Mouse (Mus musculus) heart, embryonic 12.5 days (tissue): ENCODE data around the gene Pex10. TPM values are rescaled to one million over a fixed set of nuclear protein-coding genes. Genes with fewer than 3 reads are reported as not detected.
A peak's percentile ranks its signal among the peaks of the same experiment; 100 is the strongest.

ENCODE experiments used
- ATAC-seq: fragments of 200-750 bp; cut with Nextera tagmentation; 2 replicates; pipeline ENCODE4 v1.8.0; 2017; ENCODE audit warnings: moderate TSS enrichment, moderate library complexity; ENCODE audit not compliant: insufficient number of reproducible peaks, low FRiP score
- H3K27ac ChIP-seq: fragments of 300-500 bp; sonication (generic); 2 replicates; pipeline ENCODE4 v1.5.1; 2016; ENCODE audit warnings: mild to moderate bottlenecking, moderate library complexity; ENCODE audit not compliant: poor library complexity, severe bottlenecking
- H3K27me3 ChIP-seq: fragments of 300-500 bp; sonication (generic); replicated peaks from 2 replicates; pipeline ENCODE4 v1.6.1; 2016; ENCODE audit warnings: mild to moderate bottlenecking, moderate library complexity
- H3K36me3 ChIP-seq: fragments of 300-500 bp; sonication (generic); 2 replicates; pipeline ENCODE4 v1.6.1; 2016; ENCODE audit warnings: mild to moderate bottlenecking, moderate library complexity
- H3K4me1 ChIP-seq: fragments of 300-500 bp; sonication (generic); replicated peaks from 2 replicates; pipeline ENCODE4 v1.6.1; 2016; ENCODE audit warnings: mild to moderate bottlenecking
- H3K4me2 ChIP-seq: fragments of 300-500 bp; sonication (generic); 2 replicates; pipeline ENCODE4 v1.6.1; 2016; ENCODE audit warnings: mild to moderate bottlenecking, moderate library complexity
- H3K4me3 ChIP-seq: fragments of 300-500 bp; sonication (generic); 2 replicates; pipeline ENCODE4 v1.5.1; 2016; ENCODE audit warnings: mild to moderate bottlenecking
- H3K9ac ChIP-seq: fragments of 300-500 bp; sonication (generic); 2 replicates; pipeline ENCODE4 v1.6.1; 2016; ENCODE audit warnings: mild to moderate bottlenecking, moderate library complexity
- H3K9me3 ChIP-seq: fragments of 300-500 bp; sonication (generic); replicated peaks from 2 replicates; pipeline ENCODE4 v1.6.1; 2016; ENCODE audit warnings: mild to moderate bottlenecking, moderate library complexity
- WGBS: fragments of 180-500 bp; shearing (Covaris S2); methylation state at CpG from one replicate; pipeline ENCODE4 v1.1.7; 2016; 5-methylcytosine and 5-hydroxymethylcytosine counted together
- polyA plus RNA-seq: library from polyadenylated mRNA; unstranded; fragments of >200 nt; fragmentation: Nextera tagmentation; extraction: Ambion mirVana; gene quantifications from 2 replicates; pipeline ENCODE4 v1.2.1, GENCODE M21; 2016

The Pex10 gene
- polyA plus RNA-seq, 1 experiment from 2014 or later: 15.3 TPM

- Histone ChIP-seq H3K27ac (no peak overlapping the region), H3K36me3 (no peaks in the 10 kb centered on the region), H3K4me2 (no peak overlapping the region), H3K9me3 (no peaks in the 10 kb centered on the region), H3K9ac (no peak overlapping the region), H3K4me3 (no peak overlapping the region), H3K4me1 (peaks cover 4% of the 10 kb centered on the region; the same call in 1 of the 2 replicates), H3K27me3 (peaks cover 84% of the 10 kb centered on the region)
- WGBS: 23% methylated on average over 7 of the region's 7 CpGs
- no peak for ATAC-seq
Observed at GRCm38 (mm10) chr4:155034202-155034601, 32.6 kb upstream of the Pex10 start.

- WGBS: 63% methylated on average over 13 of the region's 13 CpGs
Observed at GRCm38 (mm10) chr4:155034787-155035186, 32.0 kb upstream of the Pex10 start.

GRCm38 (mm10) chr4:155040197-155040596 is 26.6 kb upstream of the Pex10 start:
- Histone ChIP-seq H3K4me3 (no peak overlapping the region), H3K9ac (no peak overlapping the region), H3K4me2 (no peak overlapping the region), H3K27me3 (peaks cover 88% of the 10 kb centered on the region), H3K36me3 (no peaks in the 10 kb centered on the region), H3K9me3 (no peaks in the 10 kb centered on the region), H3K4me1 (peaks cover 7% of the 10 kb centered on the region), H3K27ac (no peak overlapping the region)
- WGBS: 53% methylated on average over 9 of the region's 9 CpGs
- ATAC-seq: no peak

More at GRCm38 (mm10) chr4:155034787-155035186, 32.0 kb upstream of the Pex10 start:
- Histone ChIP-seq H3K9ac (no peak overlapping the region), H3K9me3 (no peaks in the 10 kb centered on the region), H3K4me2 (no peak overlapping the region), H3K27ac (no peak overlapping the region), H3K4me1 (peaks cover 4% of the 10 kb centered on the region; the same call in 1 of the 2 replicates), H3K27me3 (peaks cover 86% of the 10 kb centered on the region), H3K36me3 (no peaks in the 10 kb centered on the region), H3K4me3 (no peak overlapping the region)
- ATAC-seq: no peak

GRCm38 (mm10) chr4:155040696-155041095 is 26.1 kb upstream of the Pex10 start:
- WGBS: 62% methylated on average over 6 of the region's 6 CpGs
- H3K36me3 ChIP-seq: no peaks in the 10 kb centered on the region
- no peak overlapping the region for H3K9ac ChIP-seq
- H3K9me3 ChIP-seq: no peaks in the 10 kb centered on the region
- peaks cover 7% of the 10 kb centered on the region for H3K4me1 ChIP-seq
- H3K27ac ChIP-seq: no peak overlapping the region
- no peak for ATAC-seq
- H3K27me3 ChIP-seq: peaks cover 88% of the 10 kb centered on the region
- H3K4me2 ChIP-seq: no peak overlapping the region
- H3K4me3 ChIP-seq: no peak overlapping the region

GRCm38 (mm10) chr4:155042606-155043288 is 24.1 kb upstream of the Pex10 start:
- Histone ChIP-seq H3K4me2 (peak overlapping the region; percentile 65), H3K4me3 (peak overlapping the region; percentile 36), H3K36me3 (no peaks in the 10 kb centered on the region), H3K4me1 (peaks cover 7% of the 10 kb centered on the region), H3K27me3 (peaks cover 87% of the 10 kb centered on the region), H3K27ac (no peak overlapping the region), H3K9me3 (no peaks in the 10 kb centered on the region), H3K9ac (no peak overlapping the region)
- ATAC-seq: no peak
- 2% methylated on average over 65 of the region's 65 CpGs for WGBS

- Histone ChIP-seq H3K9ac (no peak overlapping the region), H3K4me2 (peak overlapping the region; percentile 65), H3K4me1 (peaks cover 7% of the 10 kb centered on the region), H3K4me3 (peak overlapping the region; percentile 36), H3K27ac (no peak overlapping the region), H3K27me3 (peaks cover 87% of the 10 kb centered on the region), H3K36me3 (no peaks in the 10 kb centered on the region), H3K9me3 (no peaks in the 10 kb centered on the region)
- 1% methylated on average over 25 of the region's 25 CpGs for WGBS
- no peak for ATAC-seq
Observed at GRCm38 (mm10) chr4:155043289-155043625, 23.6 kb upstream of the Pex10 start.

GRCm38 (mm10) chr4:155046636-155047035 is 20.2 kb upstream of the Pex10 start:
- no peak overlapping the region for H3K4me2 ChIP-seq
- 70% methylated on average over 14 of the region's 14 CpGs for WGBS
- no peak overlapping the region for H3K4me3 ChIP-seq
- H3K27ac ChIP-seq: no peak overlapping the region
- H3K27me3 ChIP-seq: peaks cover 85% of the 10 kb centered on the region
- ATAC-seq: no peak
- H3K9me3 ChIP-seq: no peaks in the 10 kb centered on the region
- H3K36me3 ChIP-seq: no peaks in the 10 kb centered on the region
- H3K9ac ChIP-seq: no peak overlapping the region
- H3K4me1 ChIP-seq: peaks cover 7% of the 10 kb centered on the region

GRCm38 (mm10) chr4:155050116-155050515 is 16.7 kb upstream of the Pex10 start:
- Histone ChIP-seq H3K27ac (no peak overlapping the region), H3K9ac (no peak overlapping the region), H3K9me3 (no peaks in the 10 kb centered on the region), H3K36me3 (no peaks in the 10 kb centered on the region), H3K27me3 (peaks cover 61% of the 10 kb centered on the region), H3K4me3 (no peak overlapping the region), H3K4me1 (no peaks in the 10 kb centered on the region), H3K4me2 (no peak overlapping the region)
- no peak for ATAC-seq
- WGBS: 74% methylated on average over 7 of the region's 7 CpGs

GRCm38 (mm10) chr4:155056724-155057123 is 10.1 kb upstream of the Pex10 start, which contains the start of gene Plch2:
TSS of gene Plch2 (minus strand) at chr4:155056784.
- ATAC-seq: no peak
- H3K9me3 ChIP-seq: no peaks in the 10 kb centered on the region
- H3K4me3 ChIP-seq: no peak within 1 kb of the TSS
- H3K4me2 ChIP-seq: no peak within 1 kb of the TSS
- peaks cover 8% of the 10 kb centered on the region; the same call in 1 of the 2 replicates for H3K4me1 ChIP-seq
- H3K36me3 ChIP-seq: no peaks in the 10 kb centered on the region
- no peak within 1 kb of the TSS for H3K27ac ChIP-seq
- 59% methylated on average over 10 of the region's 10 CpGs for whole genome bisulfite sequencing
- H3K9ac ChIP-seq: no peak within 1 kb of the TSS
- peaks cover 36% of the 10 kb centered on the region for H3K27me3 ChIP-seq

- H3K4me1 ChIP-seq: peaks cover 8% of the 10 kb centered on the region; the same call in 1 of the 2 replicates
- WGBS: 46% methylated on average over 10 of the region's 10 CpGs
- peaks cover 29% of the 10 kb centered on the region for H3K27me3 ChIP-seq
- no peak overlapping the region for H3K4me2 ChIP-seq
- H3K9ac ChIP-seq: no peak overlapping the region
- H3K36me3 ChIP-seq: no peaks in the 10 kb centered on the region
- no peak for ATAC-seq
- H3K4me3 ChIP-seq: no peak overlapping the region
- no peaks in the 10 kb centered on the region for H3K9me3 ChIP-seq
- H3K27ac ChIP-seq: no peak overlapping the region
Observed at GRCm38 (mm10) chr4:155058325-155058724, 8.5 kb upstream of the Pex10 start.

- Histone ChIP-seq H3K27me3 (no peaks in the 10 kb centered on the region), H3K9me3 (no peaks in the 10 kb centered on the region), H3K27ac (no peak overlapping the region), H3K4me2 (no peak overlapping the region), H3K36me3 (peaks cover 7% of the 10 kb centered on the region), H3K4me1 (peaks cover 19% of the 10 kb centered on the region), H3K9ac (no peak overlapping the region), H3K4me3 (no peak overlapping the region)
- ATAC-seq: no peak
- 28% methylated on average over 3 of the region's 3 CpGs for WGBS
Observed at GRCm38 (mm10) chr4:155063895-155064294, 2.9 kb upstream of the Pex10 start.

GRCm38 (mm10) chr4:155064474-155064873 is 2.3 kb upstream of the Pex10 start:
- Histone ChIP-seq H3K36me3 (peaks cover 13% of the 10 kb centered on the region), H3K9ac (no peak overlapping the region), H3K4me3 (no peak overlapping the region), H3K27me3 (no peaks in the 10 kb centered on the region), H3K27ac (no peak overlapping the region), H3K4me1 (peaks cover 19% of the 10 kb centered on the region), H3K4me2 (no peak overlapping the region), H3K9me3 (no peaks in the 10 kb centered on the region)
- ATAC-seq: no peak
- WGBS: 48% methylated on average over 2 of the region's 2 CpGs
